Mouse (Mus musculus): Measurements from ENCODE around the gene Prep.
"Not testable (repeated sequence)": the region's sequence is repeated elsewhere in the genome, so short reads cannot be mapped to it uniquely, and the experiment has no call there.

The Prep gene

GRCm38 (mm10) chr10:45076585-45076984 lies 9.6 kb downstream of the Prep start:
- DNase-seq (ENCODE audit: low spot score) = no peak

GRCm38 (mm10) chr10:45077353-45077752 lies 10.3 kb downstream of the Prep start:
- DNase-seq (ENCODE audit: low spot score) = no peak

GRCm38 (mm10) chr10:45079756-45080155 lies 12.8 kb downstream of the Prep start:
- DNase-seq (ENCODE audit: low spot score) = no peak

GRCm38 (mm10) chr10:45080490-45080889 lies 13.5 kb downstream of the Prep start:
- DNase-seq (ENCODE audit: low spot score) = no peak

GRCm38 (mm10) chr10:45082730-45083129 lies 15.7 kb downstream of the Prep start:
- DNase-seq (ENCODE audit: low spot score) = no peak

- not testable (repeated sequence) for DNase-seq (ENCODE audit: low spot score)
Observed at GRCm38 (mm10) chr10:45084002-45084401, 17.0 kb downstream of the Prep start.

GRCm38 (mm10) chr10:45084471-45084870 lies 17.5 kb downstream of the Prep start:
- no peak for DNase-seq (ENCODE audit: low spot score)

- no peak for DNase-seq (ENCODE audit: low spot score)
Observed at GRCm38 (mm10) chr10:45085315-45085714, 18.3 kb downstream of the Prep start.

- DNase-seq (ENCODE audit: low spot score) = no peak
Observed at GRCm38 (mm10) chr10:45086637-45087036, 19.6 kb downstream of the Prep start.

- no peak for DNase-seq (ENCODE audit: low spot score)
Observed at GRCm38 (mm10) chr10:45091462-45092079, 24.6 kb downstream of the Prep start.

GRCm38 (mm10) chr10:45092080-45093056 lies 25.4 kb downstream of the Prep start:
- DNase-seq (ENCODE audit: low spot score) = no peak

GRCm38 (mm10) chr10:45098751-45099150 lies 31.7 kb downstream of the Prep start:
- DNase-seq (ENCODE audit: low spot score) = peak; percentile 70

GRCm38 (mm10) chr10:45100473-45100872 lies 33.5 kb downstream of the Prep start:
- no peak for DNase-seq (ENCODE audit: low spot score)

- DNase-seq (ENCODE audit: low spot score) = no peak
Observed at GRCm38 (mm10) chr10:45103184-45103583, 36.2 kb downstream of the Prep start.

GRCm38 (mm10) chr10:45104098-45104497 lies 37.1 kb downstream of the Prep start:
- DNase-seq (ENCODE audit: low spot score) = peak; percentile 36

GRCm38 (mm10) chr10:45104535-45105079 lies 37.6 kb downstream of the Prep start:
- DNase-seq (ENCODE audit: low spot score) = no peak

GRCm38 (mm10) chr10:45106541-45106940 lies 39.5 kb downstream of the Prep start:
- no peak for DNase-seq (ENCODE audit: low spot score)

GRCm38 (mm10) chr10:45107313-45107712 lies 40.3 kb downstream of the Prep start:
- DNase-seq (ENCODE audit: low spot score) = no peak

GRCm38 (mm10) chr10:45109041-45109440 lies 42.0 kb downstream of the Prep start:
- DNase-seq (ENCODE audit: low spot score) = no peak

- no peak for DNase-seq (ENCODE audit: low spot score)
Observed at GRCm38 (mm10) chr10:45109974-45110373, 43.0 kb downstream of the Prep start.

- no peak for DNase-seq (ENCODE audit: low spot score)
Observed at GRCm38 (mm10) chr10:45112927-45113326, 45.9 kb downstream of the Prep start.

GRCm38 (mm10) chr10:45114462-45114861 lies 47.5 kb downstream of the Prep start:
- peak; percentile 23 for DNase-seq (ENCODE audit: low spot score)

- no peak for DNase-seq (ENCODE audit: low spot score)
Observed at GRCm38 (mm10) chr10:45116832-45117231, 49.8 kb downstream of the Prep start.

Measured in adipocyte (in vitro differentiated cells).